Mouse (Mus musculus) hindbrain, embryonic 16.5 days (tissue): Measurements from ENCODE around the gene Pfkfb4. TPM values are rescaled to one million over a fixed set of nuclear protein-coding genes. Genes with fewer than 3 reads are reported as not detected.

Experiments
- ATAC-seq: fragments of 200-750 bp; cut with Nextera tagmentation; 2 replicates; pipeline ENCODE4 v1.8.0; 2017; ENCODE audit warnings: moderate TSS enrichment, moderate library complexity
- H3K27ac ChIP-seq: fragments of 300-500 bp; sonication (generic); 2 replicates; pipeline ENCODE4 v1.5.1; 2014; ENCODE audit warnings: low read depth, mild to moderate bottlenecking, control low read depth, low read length, moderate library complexity
- H3K27me3 ChIP-seq: fragments of 300-500 bp; sonication (generic); replicated peaks from 2 replicates; pipeline ENCODE4 v1.6.1; 2014; ENCODE audit warnings: low read length; ENCODE audit not compliant: control insufficient read depth, insufficient read depth
- H3K36me3 ChIP-seq: fragments of 300-500 bp; sonication (generic); 2 replicates; pipeline ENCODE4 v1.6.1; 2014; ENCODE audit warnings: mild to moderate bottlenecking, low read length, moderate library complexity, mixed read lengths; ENCODE audit not compliant: control insufficient read depth, insufficient read depth
- H3K4me1 ChIP-seq: fragments of 300-500 bp; sonication (generic); 2 replicates; pipeline ENCODE4 v1.6.1; 2014; ENCODE audit warnings: low read depth, low read length; ENCODE audit not compliant: control insufficient read depth, insufficient read depth
- H3K4me2 ChIP-seq: fragments of 300-500 bp; sonication (generic); 2 replicates; pipeline ENCODE4 v1.6.1; 2014; ENCODE audit warnings: mild to moderate bottlenecking, low read length, control low read depth, moderate library complexity
- H3K4me3 ChIP-seq: fragments of 300-500 bp; sonication (generic); 2 replicates; pipeline ENCODE4 v1.5.1; 2014; ENCODE audit warnings: mild to moderate bottlenecking, low read length, control low read depth, moderate library complexity
- H3K9ac ChIP-seq: fragments of 300-500 bp; sonication (generic); 2 replicates; pipeline ENCODE4 v1.6.1; 2014; ENCODE audit warnings: low read depth, mild to moderate bottlenecking, control low read depth, low read length, moderate library complexity
- H3K9me3 ChIP-seq: fragments of 300-500 bp; sonication (generic); 2 replicates; pipeline ENCODE4 v1.6.1; 2014; ENCODE audit warnings: mild to moderate bottlenecking, low read length, moderate library complexity; ENCODE audit not compliant: control insufficient read depth
- WGBS: fragments of 180-500 bp; shearing (Covaris S2); extraction: QIAGEN DNeasy Blood & Tissue Kit; methylation state at CpG from one replicate; pipeline ENCODE4 v1.1.7; 2014; 5-methylcytosine and 5-hydroxymethylcytosine counted together
- polyA plus RNA-seq: library from polyadenylated mRNA; unstranded; fragments of >200 nt; fragmentation: Nextera tagmentation; extraction: Ambion mirVana; gene quantifications from 2 replicates; pipeline ENCODE4 v1.2.1, GENCODE M21; 2015

Pfkfb4 gene
- polyA plus RNA-seq, 1 experiment from 2014 or later, result 31.3 TPM

DNA sequence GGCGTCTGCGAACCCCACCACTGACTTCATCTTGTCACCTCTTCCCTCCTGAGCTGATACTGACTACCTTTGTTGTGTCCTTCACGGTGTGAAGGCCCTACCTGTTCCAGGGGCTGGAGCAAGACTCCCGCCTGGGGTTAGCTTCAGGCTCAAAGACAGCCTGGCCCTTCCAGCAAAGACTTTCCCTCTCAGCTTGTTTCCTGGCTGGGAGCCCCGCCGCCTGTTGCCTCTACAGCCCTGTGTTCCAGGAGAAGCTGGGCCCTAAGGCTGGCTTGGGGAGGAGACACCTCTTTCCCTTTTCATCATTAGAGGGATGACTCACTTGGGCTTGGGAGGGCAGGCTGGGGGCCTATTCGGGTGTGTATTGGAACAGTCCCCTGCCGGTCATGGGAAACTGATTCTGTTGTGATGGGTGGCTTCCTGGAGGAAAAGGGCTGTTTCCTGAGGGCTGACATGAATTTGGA, 47.4 kb downstream of the Pfkfb4 start:
- no peak; the same call in none of the 2 replicates for ATAC-seq
- Histone ChIP-seq H3K4me1 (peaks cover 5% of the 10 kb centered on the region; the same call in 1 of the 2 replicates), H3K27ac (peak overlapping the region; percentile 51; the same call in 1 of the 2 replicates), H3K9ac (peak overlapping the region; percentile 75), H3K4me2 (peak overlapping the region; percentile 77), H3K4me3 (peak overlapping the region; percentile 66), H3K36me3 (no peaks in the 10 kb centered on the region), H3K27me3 (no peaks in the 10 kb centered on the region), H3K9me3 (no peaks in the 10 kb centered on the region)
- whole genome bisulfite sequencing, result 20% methylated on average over 8 of the region's 8 CpGs

DNA sequence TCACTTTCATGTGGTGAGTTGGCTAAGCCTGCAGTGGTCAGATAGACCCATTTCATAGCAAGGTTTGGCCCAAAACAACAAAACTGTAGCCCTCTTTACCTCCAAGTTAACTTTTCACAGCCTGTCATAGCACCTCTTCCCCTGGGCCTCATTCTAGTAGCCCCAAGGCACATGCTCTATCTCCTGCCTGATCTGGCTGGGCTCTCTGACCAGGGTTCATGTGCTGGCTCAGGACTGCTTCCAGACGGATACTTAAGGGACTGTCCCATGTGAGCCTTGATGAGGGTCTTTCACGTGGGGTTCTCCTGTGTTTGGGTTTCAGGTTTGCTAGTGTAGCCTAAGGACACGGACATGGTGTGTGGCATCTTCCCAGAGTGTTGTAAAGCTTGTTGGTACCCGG, 48.1 kb downstream of the Pfkfb4 start:
- Histone ChIP-seq H3K36me3 (no peaks in the 10 kb centered on the region), H3K9ac (no peak overlapping the region), H3K9me3 (no peaks in the 10 kb centered on the region), H3K4me2 (no peak overlapping the region), H3K4me1 (peaks cover 5% of the 10 kb centered on the region; the same call in 1 of the 2 replicates), H3K27ac (no peak overlapping the region), H3K4me3 (no peak overlapping the region), H3K27me3 (no peaks in the 10 kb centered on the region)
- 83% methylated on average over 4 of the region's 4 CpGs for WGBS
- no peak for ATAC-seq

DNA sequence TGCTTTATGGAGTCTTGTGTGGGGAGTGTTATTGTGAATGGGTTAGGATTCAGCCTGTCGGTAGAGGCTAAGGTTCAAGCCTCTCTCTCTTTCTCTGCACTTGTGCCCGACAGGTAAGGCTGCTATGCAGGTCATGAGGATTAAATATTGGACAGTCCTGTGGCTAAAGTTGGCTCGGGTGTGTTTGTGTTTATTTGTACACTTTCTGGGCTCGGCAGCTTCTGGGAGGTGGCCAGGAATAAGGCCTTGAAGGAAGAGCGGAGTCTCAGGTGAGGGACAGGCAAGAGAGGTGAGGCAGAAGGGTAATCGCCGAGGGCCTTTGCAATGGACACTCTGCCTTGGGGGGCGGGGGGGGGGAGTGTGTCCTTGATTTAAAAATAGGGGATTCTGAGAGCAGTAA, 48.6 kb downstream of the Pfkfb4 start:
- no peaks in the 10 kb centered on the region for H3K27me3 ChIP-seq
- ATAC-seq, result no peak
- WGBS, result 82% methylated on average over 8 of the region's 8 CpGs
- H3K4me1 ChIP-seq, result peaks cover 5% of the 10 kb centered on the region; the same call in 1 of the 2 replicates
- no peaks in the 10 kb centered on the region for H3K36me3 ChIP-seq
- H3K27ac ChIP-seq, result no peak overlapping the region
- no peaks in the 10 kb centered on the region for H3K9me3 ChIP-seq
- no peak overlapping the region for H3K9ac ChIP-seq
- no peak overlapping the region for H3K4me2 ChIP-seq
- H3K4me3 ChIP-seq, result no peak overlapping the region

DNA sequence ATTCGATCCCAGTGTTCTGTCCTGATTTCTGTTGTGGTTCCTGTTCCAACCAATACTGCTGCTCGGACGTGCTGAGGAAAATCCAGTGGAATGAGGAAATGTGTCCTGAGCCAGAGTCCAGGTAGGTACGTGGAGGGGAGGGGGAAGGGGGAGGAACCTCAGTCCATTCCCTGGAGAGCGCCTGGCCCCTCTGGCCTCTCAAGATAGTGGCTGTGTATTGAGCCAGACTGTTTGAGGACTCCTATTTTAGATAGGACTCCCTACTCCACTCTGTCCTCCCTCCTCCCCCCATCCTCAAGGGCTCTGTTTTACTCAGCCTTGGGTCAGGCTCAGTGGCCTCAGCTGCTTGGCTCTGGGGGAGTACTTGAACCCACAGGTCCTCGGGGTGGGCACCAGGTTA, 49.3 kb downstream of the Pfkfb4 start:
- H3K9ac ChIP-seq, result no peak overlapping the region
- ATAC-seq, result no peak
- WGBS, result 75% methylated on average over 6 of the region's 6 CpGs
- no peaks in the 10 kb centered on the region for H3K36me3 ChIP-seq
- H3K4me3 ChIP-seq, result no peak overlapping the region
- H3K27me3 ChIP-seq, result no peaks in the 10 kb centered on the region
- H3K4me2 ChIP-seq, result no peak overlapping the region
- H3K27ac ChIP-seq, result no peak overlapping the region
- no peaks in the 10 kb centered on the region for H3K9me3 ChIP-seq
- peaks cover 5% of the 10 kb centered on the region; the same call in 1 of the 2 replicates for H3K4me1 ChIP-seq

DNA sequence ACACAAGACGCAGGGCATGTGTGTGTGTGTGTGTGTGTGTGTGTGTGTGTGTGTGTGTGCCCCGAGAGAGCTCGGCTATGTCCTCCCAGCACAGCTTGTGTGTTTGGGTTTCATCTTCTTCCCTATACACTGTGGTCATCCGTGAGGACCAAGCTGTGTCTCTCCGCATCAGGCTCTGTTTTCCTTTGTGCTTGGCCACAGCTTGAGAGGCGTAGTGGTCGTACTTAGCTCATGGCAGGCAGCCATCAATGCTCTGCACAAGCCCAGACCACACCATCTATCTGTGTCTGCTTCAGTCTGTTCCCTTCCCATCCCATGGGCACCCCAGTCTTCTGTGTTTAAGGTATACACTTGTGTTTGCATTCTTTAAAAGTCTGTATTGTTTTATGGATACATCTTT, 49.8 kb downstream of the Pfkfb4 start:
- ATAC-seq, result no peak
- no peak overlapping the region for H3K4me2 ChIP-seq
- H3K4me1 ChIP-seq, result peaks cover 5% of the 10 kb centered on the region; the same call in 1 of the 2 replicates
- H3K4me3 ChIP-seq, result no peak overlapping the region
- H3K27ac ChIP-seq, result no peak overlapping the region
- 76% methylated on average over 7 of the region's 7 CpGs for WGBS
- no peaks in the 10 kb centered on the region for H3K9me3 ChIP-seq
- no peak overlapping the region for H3K9ac ChIP-seq
- no peaks in the 10 kb centered on the region for H3K27me3 ChIP-seq
- no peaks in the 10 kb centered on the region for H3K36me3 ChIP-seq

DNA sequence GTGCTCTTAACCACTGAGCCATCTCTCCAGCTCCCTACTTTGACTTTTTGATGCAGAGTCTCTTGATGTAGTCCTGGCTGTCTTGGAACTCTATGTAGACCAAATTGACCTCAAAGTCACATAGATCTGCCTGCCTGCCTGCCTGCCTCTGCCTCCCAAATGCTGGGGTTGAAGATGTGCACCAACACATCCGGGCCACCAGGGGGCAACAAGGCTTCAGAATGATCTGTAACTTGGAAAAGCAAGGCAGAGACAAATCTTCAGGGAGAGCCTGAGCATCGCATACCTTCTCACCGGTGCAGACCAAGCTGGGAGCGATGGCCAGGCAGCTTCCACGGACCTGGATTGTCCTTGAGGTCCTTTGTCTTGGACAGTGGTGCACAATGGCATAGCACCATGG, 54.7 kb downstream of the Pfkfb4 start:
- Histone ChIP-seq H3K9ac (no peak overlapping the region), H3K4me1 (no peaks in the 10 kb centered on the region), H3K9me3 (no peaks in the 10 kb centered on the region), H3K27me3 (no peaks in the 10 kb centered on the region), H3K4me3 (no peak overlapping the region), H3K27ac (no peak overlapping the region), H3K4me2 (no peak overlapping the region), H3K36me3 (no peaks in the 10 kb centered on the region)
- ATAC-seq, result no peak
- 35% methylated on average over 5 of the region's 5 CpGs for WGBS

DNA sequence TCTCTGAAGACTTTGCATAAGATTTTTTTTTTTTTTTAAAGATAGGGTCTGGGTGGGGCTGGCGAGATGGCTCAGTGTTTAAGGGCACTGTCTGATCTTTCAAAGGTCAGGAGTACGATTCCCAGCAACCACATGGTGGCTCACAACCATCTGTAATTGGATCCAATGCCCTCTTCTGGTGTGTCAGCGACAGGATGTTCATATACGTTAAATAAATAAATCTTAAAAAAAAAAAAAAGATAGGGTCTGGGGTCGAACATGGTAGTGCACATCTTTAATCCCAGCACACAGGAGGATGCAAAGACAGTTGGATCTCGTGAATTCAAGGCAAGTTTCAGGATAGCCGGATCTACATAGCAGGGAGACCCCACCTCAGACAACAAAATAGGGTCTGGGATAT, 57.7 kb downstream of the Pfkfb4 start:
- Histone ChIP-seq H3K4me1 (peaks cover under 1% of the 10 kb centered on the region; the same call in 1 of the 2 replicates), H3K27ac (no peak overlapping the region), H3K9ac (no peak overlapping the region), H3K36me3 (no peaks in the 10 kb centered on the region), H3K27me3 (no peaks in the 10 kb centered on the region), H3K4me3 (no peak overlapping the region), H3K9me3 (no peaks in the 10 kb centered on the region), H3K4me2 (no peak overlapping the region)
- 88% methylated on average over 7 of the region's 7 CpGs for WGBS
- no peak for ATAC-seq

DNA sequence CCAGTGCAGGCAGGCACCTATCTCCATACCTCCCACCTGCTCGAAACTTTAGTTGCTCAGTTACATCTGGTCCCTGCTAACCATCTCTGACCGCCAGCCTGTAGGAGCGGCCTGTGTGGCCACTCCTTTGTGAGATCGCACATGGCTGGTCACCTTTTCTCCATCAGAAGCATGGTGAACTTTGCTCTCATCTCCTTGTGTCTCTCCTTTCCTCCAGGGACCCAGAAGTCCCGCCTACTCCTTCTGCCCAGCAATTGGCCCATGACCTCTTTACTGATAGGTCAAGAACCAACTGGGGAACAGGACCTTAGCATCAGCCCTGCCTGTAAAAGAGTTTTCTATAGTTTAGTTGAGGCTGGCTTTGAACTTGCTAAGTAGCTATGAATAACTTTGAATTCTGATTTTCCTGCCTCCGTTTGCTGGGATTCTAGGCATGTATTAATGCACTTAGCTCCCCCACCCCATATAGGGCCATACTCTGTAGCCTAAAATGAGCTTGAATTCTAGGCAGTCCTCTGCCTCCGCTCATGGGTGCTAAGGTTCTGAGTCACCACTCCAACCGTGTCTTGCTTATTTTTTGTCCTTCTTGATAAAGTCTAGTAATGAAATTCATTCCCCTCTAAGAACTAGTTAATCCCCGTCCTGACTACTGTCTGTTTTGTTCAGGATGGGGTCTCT, 58.6 kb downstream of the Pfkfb4 start:
- no peak overlapping the region for H3K9ac ChIP-seq
- 82% methylated on average over 9 of the region's 9 CpGs for WGBS
- H3K36me3 ChIP-seq, result no peaks in the 10 kb centered on the region
- peaks cover 5% of the 10 kb centered on the region for H3K4me1 ChIP-seq
- H3K27ac ChIP-seq, result no peak overlapping the region
- no peak overlapping the region for H3K4me3 ChIP-seq
- no peaks in the 10 kb centered on the region for H3K27me3 ChIP-seq
- no peak for ATAC-seq
- H3K4me2 ChIP-seq, result no peak overlapping the region
- no peaks in the 10 kb centered on the region for H3K9me3 ChIP-seq

DNA sequence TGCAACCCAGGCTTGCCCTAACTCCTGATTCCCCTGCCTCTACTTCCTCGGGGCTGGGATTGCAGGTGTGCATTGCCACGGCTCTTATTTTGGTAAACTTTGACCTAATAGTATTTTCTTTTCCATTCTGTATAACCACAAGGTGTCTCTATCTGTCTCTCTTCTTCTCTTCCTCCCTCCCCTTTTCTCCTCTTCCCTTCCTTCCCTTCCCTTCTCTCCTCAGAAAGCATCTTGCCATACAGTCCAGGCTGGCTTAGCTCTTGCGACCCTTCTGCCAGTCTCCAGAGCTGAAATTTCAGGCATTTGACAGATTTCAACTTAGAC, 59.1 kb downstream of the Pfkfb4 start:
- 86% methylated on average over 3 of the region's 3 CpGs for WGBS
- ATAC-seq, result no peak

More for the DNA sequence above, 59.1 kb downstream of the Pfkfb4 start:
- no peaks in the 10 kb centered on the region for H3K36me3 ChIP-seq
- no peak overlapping the region for H3K9ac ChIP-seq
- no peaks in the 10 kb centered on the region for H3K27me3 ChIP-seq
- no peak overlapping the region for H3K27ac ChIP-seq
- no peak overlapping the region for H3K4me3 ChIP-seq
- peaks cover 9% of the 10 kb centered on the region for H3K4me1 ChIP-seq
- H3K9me3 ChIP-seq, result no peaks in the 10 kb centered on the region
- no peak overlapping the region for H3K4me2 ChIP-seq
